Mouse (Mus musculus): ENCODE measurements around the gene Rcvrn. TPM values are rescaled to one million over a fixed set of nuclear protein-coding genes. Genes with fewer than 3 reads are reported as not detected.
A peak's percentile ranks its signal among the peaks of the same experiment; 100 is the strongest.

Rcvrn gene
- total RNA-seq, 2 experiments from 2014 or later, result 0.91 to 3.2 TPM

GRCm38 (mm10) chr11:67656366-67656765 is 38.8 kb upstream of the Rcvrn start:
- no peak for DNase-seq (ENCODE audit: extremely low spot score in 1 of 2, low spot score in 2 of 2)
- Histone ChIP-seq H3K27ac (peak overlapping the region; percentile 59; the same call in 1 of the 2 replicates), H3K4me3 (no peak overlapping the region)
- TF ChIP-seq CTCF (IDR thresholded peaks at IDR 0.05), result no peak
- intact Hi-C loops (cut with DNase I), result loop anchor here (2.0 kb wide), 1 partner anchor 20 kb away; no protein-coding TSS in a partner anchor

GRCm38 (mm10) chr11:67656811-67657210 is 38.3 kb upstream of the Rcvrn start:
- no peak for TF ChIP-seq CTCF (IDR thresholded peaks at IDR 0.05)
- intact Hi-C loops (cut with DNase I), result loop anchor here (2.0 kb wide), 1 partner anchor 20 kb away; no protein-coding TSS in a partner anchor
- no peak for DNase-seq (ENCODE audit: extremely low spot score in 1 of 2, low spot score in 2 of 2)
- no peak overlapping the region for H3K4me3 ChIP-seq
- H3K27ac ChIP-seq, result peak overlapping the region; percentile 59

GRCm38 (mm10) chr11:67657685-67658382 is 37.3 kb upstream of the Rcvrn start:
- intact Hi-C loops (cut with DNase I), result loop anchor here (2.0 kb wide), 1 partner anchor 19 kb away; no protein-coding TSS in a partner anchor
- H3K4me3 ChIP-seq, result no peak overlapping the region
- DNase-seq (ENCODE audit: extremely low spot score in 1 of 2, low spot score in 2 of 2), result no peak

GRCm38 (mm10) chr11:67661465-67661864 is 33.7 kb upstream of the Rcvrn start:
- no peak for DNase-seq (ENCODE audit: extremely low spot score in 1 of 2, low spot score in 2 of 2)
- intact Hi-C loops (cut with DNase I), result no loop called here
- Histone ChIP-seq H3K4me3 (no peak overlapping the region), H3K27ac (peak overlapping the region; percentile 59)
- no peak for TF ChIP-seq CTCF (IDR thresholded peaks at IDR 0.05)

More at GRCm38 (mm10) chr11:67657685-67658382, 37.3 kb upstream of the Rcvrn start:
- peak; percentile 84 for TF ChIP-seq CTCF (IDR thresholded peaks at IDR 0.05)
- H3K27ac ChIP-seq, result peak overlapping the region; percentile 59

GRCm38 (mm10) chr11:67663437-67663836 is 31.7 kb upstream of the Rcvrn start:
- DNase-seq (ENCODE audit: extremely low spot score in 1 of 2, low spot score in 2 of 2), result no peak
- intact Hi-C loops (cut with DNase I), result no loop called here
- no peak for TF ChIP-seq CTCF (IDR thresholded peaks at IDR 0.05)
- Histone ChIP-seq H3K27ac (peak overlapping the region; percentile 93), H3K4me3 (no peak overlapping the region)

- DNase-seq (ENCODE audit: extremely low spot score in 1 of 2, low spot score in 2 of 2), result peak in 1 of 2 experiments; percentile 69
Measured at GRCm38 (mm10) chr11:67664261-67664660, 30.9 kb upstream of the Rcvrn start.

GRCm38 (mm10) chr11:67664918-67665317 is 30.2 kb upstream of the Rcvrn start:
- Histone ChIP-seq H3K4me3 (peak overlapping the region; percentile 8; the same call in 1 of the 2 replicates), H3K27ac (peak overlapping the region; percentile 93)
- DNase-seq (ENCODE audit: extremely low spot score in 1 of 2, low spot score in 2 of 2), result peak in 1 of 2 experiments; percentile 63
- TF ChIP-seq CTCF (IDR thresholded peaks at IDR 0.05), result no peak
- intact Hi-C loops (cut with DNase I), result loop anchor here (2.0 kb wide), 1 partner anchor 68 kb away; no protein-coding TSS in a partner anchor

More at GRCm38 (mm10) chr11:67664261-67664660, 30.9 kb upstream of the Rcvrn start:
- intact Hi-C loops (cut with DNase I), result loop anchor here (2.0 kb wide), 1 partner anchor 67 kb away; no protein-coding TSS in a partner anchor
- TF ChIP-seq CTCF (IDR thresholded peaks at IDR 0.05), result no peak
- Histone ChIP-seq H3K27ac (peak overlapping the region; percentile 93), H3K4me3 (no peak overlapping the region)

GRCm38 (mm10) chr11:67666129-67666528 is 29.0 kb upstream of the Rcvrn start:
- no peak for DNase-seq (ENCODE audit: extremely low spot score in 1 of 2, low spot score in 2 of 2)
- no peak for TF ChIP-seq CTCF (IDR thresholded peaks at IDR 0.05)
- H3K4me3 ChIP-seq, result no peak overlapping the region
- intact Hi-C loops (cut with DNase I), result no loop called here
- peak overlapping the region; percentile 93 for H3K27ac ChIP-seq

GRCm38 (mm10) chr11:67667531-67668332 is 27.4 kb upstream of the Rcvrn start:
- intact Hi-C loops (cut with DNase I), result no loop called here
- DNase-seq (ENCODE audit: extremely low spot score in 1 of 2, low spot score in 2 of 2), result peak; percentile 75 to 86
- no peak for TF ChIP-seq CTCF (IDR thresholded peaks at IDR 0.05)
- H3K27ac ChIP-seq, result peak overlapping the region; percentile 93
- H3K4me3 ChIP-seq, result no peak overlapping the region

- H3K27ac ChIP-seq, result peak overlapping the region; percentile 93
- intact Hi-C loops (cut with DNase I), result no loop called here
- no peak overlapping the region for H3K4me3 ChIP-seq
- no peak for TF ChIP-seq CTCF (IDR thresholded peaks at IDR 0.05)
- DNase-seq (ENCODE audit: extremely low spot score in 1 of 2, low spot score in 2 of 2), result no peak
Measured at GRCm38 (mm10) chr11:67668460-67669007, 26.6 kb upstream of the Rcvrn start.

GRCm38 (mm10) chr11:67670031-67670430 is 25.1 kb upstream of the Rcvrn start:
- intact Hi-C loops (cut with DNase I), result no loop called here
- no peak for DNase-seq (ENCODE audit: extremely low spot score in 1 of 2, low spot score in 2 of 2)
- Histone ChIP-seq H3K27ac (peak overlapping the region; percentile 83), H3K4me3 (no peak overlapping the region)
- TF ChIP-seq CTCF (IDR thresholded peaks at IDR 0.05), result no peak
